Mouse (Mus musculus): ENCODE results near the gene Pax8.

DNA sequence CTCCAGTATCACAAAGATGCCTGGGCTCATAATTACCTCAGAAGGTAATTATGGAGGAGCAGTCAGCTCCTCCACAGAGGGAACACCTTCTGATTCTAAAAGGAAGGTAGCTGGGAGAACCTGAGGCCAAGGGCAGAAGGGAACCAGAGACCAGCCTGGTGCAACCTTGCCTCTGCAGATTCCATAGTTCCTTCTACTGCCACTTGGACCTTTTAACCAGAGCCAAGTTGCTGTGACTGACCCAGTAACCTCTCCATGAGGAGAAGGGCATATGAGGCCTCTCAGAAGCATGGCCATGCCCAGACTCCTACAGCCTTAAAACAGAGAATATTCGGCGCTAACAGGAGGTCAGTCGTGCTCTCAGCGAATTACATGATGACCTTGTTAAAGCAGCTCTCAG lies 57.8 kb downstream of the Pax8 start:
- TF ChIP-seq CTCF (IDR thresholded peaks at IDR 0.05; ENCODE audit: borderline replicate concordance, insufficient read depth, low read depth, low read length) (no peak), POLR2A (IDR thresholded peaks at IDR 0.05; ENCODE audit: borderline replicate concordance, insufficient read depth, low read length) (no peak)

Measured in cerebellum, adult 2 months (tissue).